Mouse (Mus musculus): ENCODE results near the gene 1700067P10Rik.

Gene 1700067P10Rik

DNA sequence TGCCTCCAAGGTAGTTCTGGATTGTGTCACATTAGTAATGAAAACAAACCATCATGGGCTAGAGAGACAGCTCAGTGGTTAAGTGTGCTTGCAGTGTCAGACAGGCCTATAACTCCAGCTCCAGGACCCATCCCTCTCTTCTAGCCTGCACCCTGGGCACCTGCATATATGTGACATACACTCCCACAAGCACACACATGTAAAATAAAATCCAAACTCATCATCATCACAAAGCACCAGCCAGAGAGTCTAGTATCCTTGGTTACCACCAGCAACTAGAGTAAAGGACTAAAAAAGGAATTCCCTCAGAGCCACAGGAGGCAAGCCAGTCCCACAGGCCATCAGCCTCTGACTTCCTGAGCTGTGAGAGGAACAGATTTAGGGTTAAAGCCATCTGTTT lies at the start of gene 1700067P10Rik:
Gene 1700067P10Rik (plus strand): TSS at position 301 of the 400 bp plus-strand sequence.
- no peak for DNase-seq (ENCODE audit: low read depth)

DNA sequence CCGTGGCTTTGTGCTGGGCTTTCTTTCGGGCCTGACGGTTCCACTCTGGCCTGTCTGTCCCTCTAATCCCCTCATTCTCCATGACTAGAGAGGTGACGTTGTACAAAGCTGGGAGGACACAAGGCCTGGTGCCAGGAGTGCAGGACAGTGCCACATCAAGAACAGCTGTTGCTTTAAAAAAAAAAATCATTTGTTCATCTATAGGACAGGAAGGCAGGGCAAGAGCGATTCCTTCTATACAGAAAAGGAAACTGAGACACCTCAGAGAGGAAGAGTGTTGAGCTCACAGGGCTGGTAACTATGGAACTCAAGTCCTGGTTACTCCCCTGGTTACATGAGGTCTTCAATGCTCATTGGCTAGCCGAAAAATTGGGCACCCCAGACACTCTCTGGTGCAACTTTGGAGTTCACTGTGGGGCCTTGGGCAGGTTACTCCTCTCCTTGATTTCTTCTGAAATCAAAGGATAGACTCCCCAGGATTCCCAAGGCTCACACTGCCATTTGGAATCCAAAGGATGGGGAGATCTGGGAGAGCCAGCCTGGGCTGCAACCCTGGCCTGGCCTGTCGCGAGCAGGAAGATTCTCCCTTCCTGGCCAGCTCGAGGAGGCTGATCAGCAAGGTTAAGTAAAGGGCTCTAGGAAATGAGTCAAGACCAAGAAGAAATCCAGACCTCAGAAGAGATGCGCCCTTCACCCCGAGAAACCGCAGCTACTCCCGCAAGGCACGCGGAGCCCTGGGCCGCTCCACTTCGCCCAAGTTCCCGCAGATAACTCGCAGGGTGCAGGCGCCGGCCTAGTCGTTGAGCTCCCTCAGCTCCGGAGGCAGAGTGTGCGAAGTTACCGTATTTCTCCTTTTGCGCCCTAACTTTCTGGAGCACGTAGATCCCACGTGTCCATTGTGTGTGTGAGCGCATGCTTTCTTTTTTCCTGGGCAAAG lies 47.5 kb upstream of the 1700067P10Rik start:
- DNase-seq (ENCODE audit: low read depth): no peak

DNA sequence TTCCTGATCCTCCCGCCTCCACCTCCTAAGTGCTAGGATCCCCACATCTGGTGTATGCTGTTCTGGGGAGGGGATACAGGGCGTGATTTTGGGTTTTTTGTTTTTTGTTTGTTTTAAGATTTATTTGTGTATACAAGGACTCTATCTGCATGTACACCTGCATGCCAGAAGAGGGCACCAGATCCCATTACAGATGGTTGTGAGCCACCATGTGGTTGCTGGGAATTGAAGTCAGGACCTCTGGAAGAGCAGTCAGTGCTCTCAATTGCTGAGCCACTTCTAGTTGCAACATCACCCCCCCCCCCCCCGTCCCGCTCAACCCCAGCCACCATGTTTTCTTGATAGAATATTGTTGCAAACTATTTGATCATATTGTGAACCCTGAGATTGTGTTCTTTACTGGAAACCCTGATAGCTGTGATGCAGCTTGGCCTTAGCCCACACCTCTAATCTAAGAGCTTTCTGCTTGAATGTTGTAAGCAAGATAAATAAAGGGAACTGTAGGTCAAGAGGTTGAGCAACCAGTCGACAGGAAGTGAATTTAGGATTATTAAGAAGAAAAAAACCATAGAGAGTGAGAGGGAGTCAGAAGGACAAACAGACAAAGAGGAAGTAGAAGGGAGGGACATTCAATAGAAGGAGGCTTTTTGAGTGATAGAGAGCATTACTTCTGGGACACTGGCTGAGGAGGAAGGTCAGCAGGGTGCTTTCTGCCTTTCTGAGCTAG lies 45.8 kb upstream of the 1700067P10Rik start:
- no peak for DNase-seq (ENCODE audit: low read depth)

DNA sequence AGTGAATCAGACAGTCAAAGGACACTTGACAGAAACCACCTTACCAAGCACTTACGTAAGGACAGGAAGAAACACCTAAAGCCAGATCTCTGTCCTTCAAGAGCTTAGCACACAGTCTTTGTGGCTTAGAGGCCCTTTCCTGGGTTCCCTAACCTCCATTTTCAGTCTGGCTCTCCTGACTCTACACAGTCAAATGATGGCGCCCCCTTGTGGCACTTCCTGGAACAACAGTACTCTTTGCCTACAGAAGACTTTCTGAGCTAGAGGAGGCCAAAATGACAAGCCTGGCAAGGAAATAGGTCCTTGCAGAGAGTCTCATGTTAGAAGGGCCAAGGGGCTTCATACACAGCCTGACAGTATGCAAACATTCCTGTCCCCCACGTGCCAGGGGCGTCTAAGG lies 43.5 kb upstream of the 1700067P10Rik start:
- DNase-seq (ENCODE audit: low read depth): peak; percentile 78

DNA sequence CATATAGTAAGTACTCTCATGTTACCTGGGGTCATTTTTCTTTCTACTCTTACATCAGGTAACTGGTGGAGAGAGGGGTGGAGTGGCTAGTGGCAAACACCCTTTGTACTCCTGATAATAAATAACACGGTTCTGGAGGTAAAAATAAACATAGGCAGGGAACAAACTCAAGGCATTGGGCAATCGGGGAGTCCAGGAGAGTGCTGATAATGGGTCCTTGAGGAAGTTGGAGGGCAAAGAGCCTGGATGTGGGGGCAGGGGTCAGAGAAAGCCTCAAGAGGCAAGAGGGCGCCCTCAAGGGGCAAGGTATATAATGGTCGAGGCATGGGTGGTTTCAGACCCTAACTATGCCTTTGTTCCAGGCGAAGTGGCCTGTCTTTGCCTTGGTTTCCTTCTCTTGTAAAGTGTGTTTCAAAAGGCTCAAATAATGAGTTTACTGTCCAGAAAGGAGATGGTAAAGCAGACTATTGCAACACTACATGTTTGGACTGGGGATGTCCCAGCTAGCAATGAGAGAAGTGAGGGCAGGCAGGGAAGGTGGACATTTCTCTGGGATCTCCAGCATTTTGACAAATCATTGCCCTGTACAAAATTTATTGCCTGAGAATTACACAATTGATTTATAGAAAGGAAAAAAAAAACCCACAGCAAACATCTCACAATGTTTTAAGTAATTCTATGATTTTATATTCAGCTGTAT lies 37.3 kb upstream of the 1700067P10Rik start:
- DNase-seq (ENCODE audit: low read depth): no peak

DNA sequence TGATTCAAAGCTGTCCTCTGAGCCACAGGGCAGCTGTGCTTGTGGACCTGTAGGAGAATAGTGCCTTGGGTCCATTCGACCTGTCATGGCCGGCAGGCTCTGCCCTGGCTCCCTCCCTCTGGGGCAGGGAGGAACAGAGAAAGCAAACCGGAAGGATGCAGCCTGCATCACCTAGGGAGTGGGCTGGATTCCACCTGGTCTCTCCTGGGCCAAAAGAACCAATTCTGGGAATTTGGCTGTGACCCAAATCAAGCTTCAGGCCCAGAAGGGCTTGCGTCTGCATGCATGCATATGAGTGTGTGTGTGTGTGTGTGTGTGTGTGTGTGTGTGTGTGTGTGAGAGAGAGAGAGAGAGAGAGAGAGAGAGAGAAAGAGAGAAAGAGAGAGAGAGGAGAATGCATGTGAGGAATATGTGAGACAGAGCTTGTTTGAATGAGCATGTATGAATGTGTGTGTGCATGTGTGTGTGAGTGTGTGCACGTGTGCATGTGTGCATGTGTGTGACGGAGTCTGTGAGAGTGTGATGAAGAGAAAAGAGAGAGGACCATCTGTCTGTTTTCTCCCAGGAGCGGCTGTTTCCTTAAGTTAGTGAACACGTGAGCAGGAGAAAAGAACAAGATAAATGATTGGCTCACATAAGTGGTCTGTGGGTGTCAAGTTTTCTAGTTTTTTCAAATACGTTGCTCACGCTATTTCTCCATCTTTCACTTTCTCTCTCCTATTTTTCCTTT lies 36.6 kb upstream of the 1700067P10Rik start:
- DNase-seq (ENCODE audit: low read depth): no peak

DNA sequence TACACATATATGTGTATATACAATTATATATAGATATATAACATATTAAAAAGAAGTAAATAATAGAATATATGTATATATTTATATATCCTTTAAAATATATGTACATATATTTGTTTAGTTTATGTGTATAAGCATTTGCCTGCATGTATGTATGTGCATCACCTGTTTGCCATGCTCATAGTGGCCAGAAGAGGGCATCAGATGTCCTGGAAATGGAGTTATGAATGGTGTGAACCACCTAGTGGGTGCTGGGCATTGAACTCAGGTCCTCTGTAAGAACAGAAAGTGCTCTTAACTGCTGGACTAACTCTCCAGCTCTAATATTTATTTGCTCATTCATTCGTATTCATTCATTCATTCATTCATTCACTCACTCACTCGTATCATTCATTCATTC lies 35.5 kb upstream of the 1700067P10Rik start:
- DNase-seq (ENCODE audit: low read depth): no peak

DNA sequence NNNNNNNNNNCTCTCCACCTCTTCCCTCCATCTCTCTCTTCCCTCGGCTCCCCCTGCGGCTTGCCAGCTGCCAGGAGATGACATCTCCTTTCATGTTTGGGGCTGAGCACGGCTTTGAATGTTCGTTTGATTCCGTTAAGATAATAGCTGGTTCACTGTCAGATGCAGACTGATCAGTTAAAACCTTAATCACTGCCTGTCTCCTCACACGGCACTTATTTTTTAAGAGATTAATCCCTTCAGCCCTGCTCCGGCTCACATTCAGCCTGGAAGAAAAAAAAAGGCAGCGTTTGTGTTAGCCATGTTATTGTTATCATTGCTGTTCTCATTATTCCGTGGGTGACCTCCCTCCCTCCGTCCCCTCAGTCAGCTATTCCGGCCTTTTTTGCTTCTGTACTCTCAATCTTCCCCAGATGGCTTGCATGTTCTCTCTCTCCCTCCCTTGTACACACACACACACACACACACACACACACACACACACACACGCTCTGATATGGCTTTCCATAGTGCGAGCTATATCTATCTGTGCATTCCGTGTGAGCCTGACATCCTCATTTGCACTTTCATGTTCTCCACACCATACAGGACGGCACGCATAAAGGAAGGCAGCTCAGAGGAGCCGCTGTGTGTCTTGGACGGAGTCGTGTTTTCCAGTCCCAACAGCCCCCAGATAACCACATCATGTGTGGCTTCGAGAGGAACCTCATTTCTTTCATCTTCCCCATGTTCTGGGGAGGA lies 33.9 kb upstream of the 1700067P10Rik start:
- no peak for DNase-seq (ENCODE audit: low read depth)

DNA sequence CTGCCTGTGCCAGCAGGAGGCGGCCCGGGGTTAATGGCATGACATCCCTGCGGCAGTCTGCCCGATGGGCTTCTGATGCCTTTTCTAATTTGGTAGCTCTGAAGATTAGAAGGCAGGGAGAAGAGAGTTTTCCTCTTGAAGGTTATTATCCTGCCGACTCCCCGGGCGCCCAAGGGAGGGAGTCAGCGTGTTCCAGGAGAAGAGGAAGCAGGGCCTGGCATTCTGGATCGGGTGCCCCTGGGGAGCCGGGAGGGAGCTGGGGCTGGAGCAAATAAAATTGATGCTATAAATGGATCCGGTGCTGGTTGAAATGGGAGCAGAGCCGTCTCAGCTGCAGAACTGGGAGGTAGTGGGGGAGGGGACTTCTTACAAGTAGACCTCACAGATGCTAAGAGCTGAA lies 31.7 kb upstream of the 1700067P10Rik start:
- no peak for DNase-seq (ENCODE audit: low read depth)

DNA sequence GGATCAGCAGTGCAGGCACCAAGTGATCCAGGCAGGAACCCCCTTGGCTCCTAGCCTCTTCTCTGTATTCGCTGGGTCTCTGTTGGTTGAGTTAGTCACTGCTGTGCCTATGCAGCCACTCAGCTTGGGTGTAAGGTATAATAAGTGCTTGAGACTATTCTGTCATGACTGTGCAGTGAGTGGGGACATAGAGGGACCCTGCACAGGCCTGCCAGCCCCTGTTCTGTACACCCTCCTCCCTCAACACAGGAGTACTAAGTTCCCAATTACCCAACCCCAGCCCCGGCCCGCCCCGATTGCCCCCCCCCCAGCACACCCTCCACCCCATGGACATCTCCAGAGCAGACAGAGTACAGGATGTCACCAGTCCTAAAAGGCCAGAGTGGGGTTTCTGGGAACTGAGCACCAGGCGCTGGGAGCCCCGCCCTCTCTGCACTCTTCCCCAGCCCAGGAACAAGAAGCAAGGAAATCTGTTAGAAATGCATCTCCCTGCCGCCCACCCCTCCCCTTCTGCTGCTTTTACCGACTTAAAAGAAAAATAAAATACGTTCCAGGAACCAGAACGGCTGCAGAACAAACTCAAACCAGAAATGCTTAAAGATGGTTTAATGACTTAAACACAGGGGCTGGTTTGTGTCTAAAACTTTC lies 24.8 kb upstream of the 1700067P10Rik start:
- no peak for DNase-seq (ENCODE audit: low read depth)

DNA sequence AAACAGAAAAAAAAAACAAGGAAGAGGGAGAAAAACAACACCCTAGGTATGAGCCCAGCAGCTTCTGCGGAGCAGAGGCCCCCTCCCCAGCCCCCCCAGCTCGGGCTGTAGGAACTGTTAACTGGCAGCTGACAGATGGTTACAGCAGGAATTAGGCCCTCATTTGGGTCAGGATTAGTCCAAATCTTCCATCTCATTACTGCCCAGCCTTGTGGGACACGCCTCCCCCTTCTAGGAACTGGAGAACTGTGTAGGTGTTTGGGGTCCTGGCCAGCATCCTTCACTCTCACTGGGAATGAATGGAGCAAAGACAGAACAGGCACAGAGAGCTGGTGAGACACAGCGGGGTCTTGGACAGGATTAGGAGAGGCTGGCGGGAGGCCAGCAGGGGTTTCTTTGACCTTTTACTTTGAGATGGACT lies 24.0 kb upstream of the 1700067P10Rik start:
- DNase-seq (ENCODE audit: low read depth): no peak

DNA sequence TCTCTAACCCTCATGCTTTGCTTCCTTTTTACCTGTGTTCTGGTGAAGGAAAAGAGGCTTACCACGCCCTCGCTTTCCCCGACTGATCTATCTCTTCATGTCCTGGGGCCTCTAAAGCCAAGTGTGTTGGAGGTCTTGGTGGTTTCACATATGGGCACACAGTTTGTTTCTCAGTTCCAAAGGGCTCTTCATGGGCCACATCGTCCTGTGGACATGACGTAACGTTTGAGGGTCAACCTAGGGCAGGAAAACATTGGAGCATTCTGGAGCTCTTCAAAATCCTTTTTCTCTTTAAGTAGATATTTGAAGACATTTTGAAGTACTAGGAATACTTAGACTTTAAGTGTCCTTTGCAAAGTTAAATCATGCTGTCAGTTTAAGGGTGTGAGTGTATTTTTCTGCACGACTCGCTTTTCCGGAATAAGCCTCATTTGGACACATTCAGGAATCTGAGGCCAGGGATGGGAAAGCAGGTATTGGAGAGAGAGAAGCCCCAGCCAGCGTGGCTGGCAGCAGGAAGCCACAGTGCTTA lies 22.0 kb upstream of the 1700067P10Rik start:
- no peak for DNase-seq (ENCODE audit: low read depth)

DNA sequence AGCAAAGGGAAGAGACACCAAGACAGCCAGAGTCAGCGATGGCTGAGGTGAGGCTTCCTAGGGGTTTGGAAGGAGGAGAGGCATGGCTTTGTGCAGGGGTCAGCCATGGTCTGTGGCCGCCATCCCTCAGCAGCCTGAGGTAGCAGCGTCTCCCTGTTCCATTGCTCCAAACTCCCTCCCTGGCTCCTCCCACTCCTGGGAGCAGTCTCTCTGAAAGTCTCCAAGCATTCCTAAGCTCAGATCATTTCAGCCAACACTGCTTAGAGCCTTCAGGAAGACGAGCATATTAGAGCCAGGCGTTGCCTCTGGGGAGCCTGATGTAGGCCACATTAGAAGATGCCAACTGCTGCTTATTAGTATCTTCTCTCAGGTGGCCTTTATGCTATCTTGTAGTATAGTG lies 21.4 kb upstream of the 1700067P10Rik start:
- no peak for DNase-seq (ENCODE audit: low read depth)

DNA sequence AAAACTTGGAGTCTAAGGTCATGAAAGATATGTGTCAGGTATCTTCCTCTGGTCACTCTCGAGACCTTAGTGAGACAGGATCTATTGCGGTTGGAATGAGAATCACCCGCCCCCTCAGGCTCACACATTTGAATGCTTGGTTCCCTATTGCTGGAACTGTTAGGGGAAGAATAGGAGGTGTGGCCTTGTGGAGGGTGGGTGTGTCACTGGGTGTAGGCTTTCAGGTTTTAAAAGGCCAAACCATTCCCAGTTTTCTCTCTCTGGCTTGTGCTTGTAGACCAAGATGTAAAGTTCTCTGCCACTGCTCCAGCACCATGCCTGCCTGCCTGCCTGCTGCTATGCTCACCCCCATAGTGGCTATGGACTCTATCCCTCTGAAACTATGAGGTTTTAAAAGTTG lies 8.5 kb upstream of the 1700067P10Rik start:
- no peak for DNase-seq (ENCODE audit: low read depth)

DNA sequence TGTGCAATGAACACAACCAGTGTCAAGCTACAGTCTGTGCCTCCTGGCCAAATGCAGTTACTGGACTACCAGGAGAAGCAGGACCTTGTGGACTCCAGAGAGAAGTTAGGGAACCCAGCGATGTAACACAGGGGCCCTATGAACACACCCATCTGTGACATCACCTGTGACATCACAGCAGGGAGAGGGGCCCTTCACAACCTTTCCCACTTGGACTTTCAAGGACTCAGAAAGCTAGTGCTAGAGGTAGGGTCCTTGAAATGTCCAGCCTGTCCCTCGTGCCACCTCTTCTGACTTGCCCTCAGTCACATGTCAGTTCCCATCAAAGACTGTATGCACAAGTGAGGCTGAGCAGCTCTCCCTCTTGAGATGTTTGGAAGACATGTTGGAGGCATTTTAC lies 327 bp downstream of the 1700067P10Rik start:
- no peak for DNase-seq (ENCODE audit: low read depth)

DNA sequence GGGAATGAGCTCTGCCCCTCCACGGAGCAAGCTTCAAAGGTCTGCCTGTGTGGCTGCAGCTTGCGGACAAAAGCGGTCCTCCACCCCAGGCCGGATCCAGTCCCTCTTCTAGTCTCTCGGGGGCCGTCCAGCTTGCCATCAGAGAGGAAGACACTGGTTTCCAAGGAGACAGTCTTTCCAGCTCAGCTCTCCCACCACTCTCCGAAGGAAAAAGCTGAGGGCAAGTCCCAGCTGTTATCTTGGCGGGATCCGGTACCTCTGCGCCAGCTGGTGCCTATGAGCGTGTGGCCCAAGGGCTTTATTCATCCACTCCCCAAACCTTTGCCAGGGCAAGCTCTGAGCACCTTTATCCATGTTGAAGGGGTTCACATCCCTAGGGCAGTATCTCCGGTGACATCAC lies 1.2 kb downstream of the 1700067P10Rik start:
- no peak for DNase-seq (ENCODE audit: low read depth)

DNA sequence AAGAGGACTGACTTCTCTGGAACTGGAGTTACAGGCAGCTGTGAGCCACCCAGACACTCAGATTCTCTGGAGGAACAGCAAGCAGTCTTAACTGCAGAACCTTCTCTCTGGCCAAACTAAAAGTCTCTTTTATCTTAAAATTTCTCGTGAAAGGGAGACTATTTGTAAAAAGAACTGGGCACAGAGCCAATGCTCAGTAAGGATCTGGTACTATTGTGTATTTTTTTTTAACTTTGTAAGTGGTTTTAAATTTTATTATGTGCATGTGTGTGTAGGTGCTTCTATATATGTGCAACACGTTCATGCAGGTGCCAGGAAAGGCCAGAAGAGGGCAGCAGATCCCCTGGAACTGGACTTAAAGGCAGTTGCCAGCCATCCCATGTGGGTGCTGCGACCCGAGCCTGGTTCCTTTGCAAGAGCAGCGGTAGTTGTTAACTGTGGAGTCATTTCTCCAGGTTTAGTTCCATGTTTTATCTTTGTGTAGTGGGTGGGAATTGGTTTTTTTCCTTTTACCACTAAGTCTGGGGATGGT lies 4.2 kb downstream of the 1700067P10Rik start:
- no peak for DNase-seq (ENCODE audit: low read depth)

DNA sequence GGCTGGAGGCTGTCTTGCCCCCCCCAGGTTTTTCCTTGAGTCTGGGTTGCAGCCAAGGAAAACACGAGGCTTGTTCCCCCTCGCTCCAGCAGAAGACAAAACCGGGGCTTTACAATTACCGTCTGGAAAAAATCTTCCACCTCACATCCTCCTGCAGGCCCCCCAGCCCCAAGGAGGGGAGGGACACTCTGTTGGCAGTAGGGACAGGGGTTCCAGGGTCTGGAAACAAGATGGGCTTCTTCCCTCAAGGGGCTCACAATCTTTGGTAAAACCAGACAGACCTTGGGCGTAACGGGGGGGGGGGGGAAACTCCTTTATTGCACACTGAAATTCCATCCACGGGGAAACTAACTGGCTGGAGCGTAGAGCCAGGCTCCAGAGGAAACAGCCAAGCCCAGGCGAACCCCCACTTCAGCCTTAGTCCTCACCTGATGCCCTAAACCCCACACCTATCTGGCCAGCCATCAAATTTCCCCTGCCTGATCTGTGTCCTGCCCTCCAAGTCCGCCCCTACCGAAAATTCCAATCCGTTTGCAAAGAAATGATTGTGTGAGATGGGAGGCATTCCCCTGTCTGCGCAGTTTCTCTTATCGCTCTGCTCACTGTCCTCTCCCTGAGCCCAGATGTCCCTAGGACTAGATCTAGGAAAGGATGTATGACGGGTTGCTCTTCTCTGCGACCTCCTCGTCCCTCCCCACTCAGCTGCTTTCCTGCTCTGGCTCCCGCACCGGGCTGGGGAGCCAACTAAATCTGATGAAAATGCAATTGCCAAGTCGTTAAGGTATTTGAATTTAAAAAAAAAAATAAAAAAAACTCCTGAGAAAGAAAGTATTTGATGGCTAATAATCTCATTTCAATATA lies 5.9 kb downstream of the 1700067P10Rik start:
- DNase-seq (ENCODE audit: low read depth): no peak

DNA sequence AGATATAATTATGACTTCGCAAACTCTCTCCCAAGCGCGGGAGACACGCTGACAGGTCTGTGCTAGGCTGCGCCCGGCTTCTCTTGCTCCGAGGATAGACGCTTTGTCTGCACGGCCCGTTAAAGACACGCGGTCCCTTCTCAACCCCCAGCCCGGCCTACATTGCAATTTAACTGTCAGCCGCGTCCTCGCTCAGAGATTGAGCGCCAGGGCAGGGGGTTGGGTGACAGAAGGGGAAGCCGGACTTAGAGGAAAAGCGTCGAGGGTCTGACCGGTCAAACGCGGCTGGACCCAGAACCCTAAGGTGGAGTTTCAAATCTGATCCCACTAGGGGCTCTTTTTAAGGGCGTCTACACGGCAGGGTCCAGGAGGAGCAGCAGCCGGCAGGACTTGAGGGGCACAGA lies 6.6 kb downstream of the 1700067P10Rik start:
- DNase-seq (ENCODE audit: low read depth): no peak
